Mouse (Mus musculus) forebrain, embryonic 11.5 days (tissue): Measurements from ENCODE around the gene Bsdc1. TPM values are rescaled to one million over a fixed set of nuclear protein-coding genes. Genes with fewer than 3 reads are reported as not detected.

Experiments used
- ATAC-seq: fragments of 200-750 bp; cut with Nextera tagmentation; replicated peaks from 2 replicates; pipeline ENCODE4 v1.8.0; 2017; ENCODE audit warnings: moderate TSS enrichment; ENCODE audit not compliant: low FRiP score
- DNase-seq: peaks from one replicate; pipeline ENCODE4 v3.0.0-alpha.2; 2017; ENCODE audit warnings: low spot score
- H3K27ac ChIP-seq: fragments of 300-500 bp; sonication (generic); 2 replicates; pipeline ENCODE4 v1.5.1; 2014; ENCODE audit warnings: low read depth, low read length
- H3K27me3 ChIP-seq: fragments of 300-500 bp; sonication (generic); 2 replicates; pipeline ENCODE4 v1.6.1; 2014; ENCODE audit warnings: mild to moderate bottlenecking, low read length, mixed read lengths; ENCODE audit not compliant: control insufficient read depth, insufficient read depth
- H3K36me3 ChIP-seq: fragments of 300-500 bp; sonication (generic); 2 replicates; pipeline ENCODE4 v1.6.1; 2014; ENCODE audit warnings: mild to moderate bottlenecking, low read length, moderate library complexity, mixed read lengths; ENCODE audit not compliant: control insufficient read depth, insufficient read depth
- H3K4me1 ChIP-seq: fragments of 300-500 bp; sonication (generic); replicated peaks from 2 replicates; pipeline ENCODE4 v1.6.1; 2014; ENCODE audit warnings: low read length, mixed read lengths; ENCODE audit not compliant: control insufficient read depth, insufficient read depth
- H3K4me2 ChIP-seq: fragments of 300-500 bp; sonication (generic); 2 replicates; pipeline ENCODE4 v1.6.1; 2014; ENCODE audit warnings: low read depth, mild to moderate bottlenecking, low read length, moderate library complexity, mixed read lengths; ENCODE audit not compliant: severe bottlenecking
- H3K4me3 ChIP-seq: fragments of 300-500 bp; sonication (generic); 2 replicates; pipeline ENCODE4 v1.5.1; 2014; ENCODE audit warnings: low read depth, low read length
- H3K9ac ChIP-seq: fragments of 300-500 bp; sonication (generic); 2 replicates; pipeline ENCODE4 v1.6.1; 2014; ENCODE audit warnings: low read length
- H3K9me3 ChIP-seq: fragments of 300-500 bp; sonication (generic); 2 replicates; pipeline ENCODE4 v1.6.1; 2016; ENCODE audit warnings: low read length, mixed read lengths; ENCODE audit not compliant: control insufficient read depth
- WGBS: fragments of 180-500 bp; shearing (Covaris S2); extraction: QIAGEN DNeasy Blood & Tissue Kit; methylation state at CpG from one replicate; pipeline ENCODE4 v1.1.7; 2014; 5-methylcytosine and 5-hydroxymethylcytosine counted together
- polyA plus RNA-seq: library from polyadenylated mRNA; unstranded; fragments of >200 nt; fragmentation: Nextera tagmentation; extraction: Ambion mirVana; gene quantifications from 2 replicates; pipeline ENCODE4 v1.2.1, GENCODE M21; 2014

The Bsdc1 gene
- polyA plus RNA-seq, 1 experiment from 2014 or later = 25.3 TPM

DNA sequence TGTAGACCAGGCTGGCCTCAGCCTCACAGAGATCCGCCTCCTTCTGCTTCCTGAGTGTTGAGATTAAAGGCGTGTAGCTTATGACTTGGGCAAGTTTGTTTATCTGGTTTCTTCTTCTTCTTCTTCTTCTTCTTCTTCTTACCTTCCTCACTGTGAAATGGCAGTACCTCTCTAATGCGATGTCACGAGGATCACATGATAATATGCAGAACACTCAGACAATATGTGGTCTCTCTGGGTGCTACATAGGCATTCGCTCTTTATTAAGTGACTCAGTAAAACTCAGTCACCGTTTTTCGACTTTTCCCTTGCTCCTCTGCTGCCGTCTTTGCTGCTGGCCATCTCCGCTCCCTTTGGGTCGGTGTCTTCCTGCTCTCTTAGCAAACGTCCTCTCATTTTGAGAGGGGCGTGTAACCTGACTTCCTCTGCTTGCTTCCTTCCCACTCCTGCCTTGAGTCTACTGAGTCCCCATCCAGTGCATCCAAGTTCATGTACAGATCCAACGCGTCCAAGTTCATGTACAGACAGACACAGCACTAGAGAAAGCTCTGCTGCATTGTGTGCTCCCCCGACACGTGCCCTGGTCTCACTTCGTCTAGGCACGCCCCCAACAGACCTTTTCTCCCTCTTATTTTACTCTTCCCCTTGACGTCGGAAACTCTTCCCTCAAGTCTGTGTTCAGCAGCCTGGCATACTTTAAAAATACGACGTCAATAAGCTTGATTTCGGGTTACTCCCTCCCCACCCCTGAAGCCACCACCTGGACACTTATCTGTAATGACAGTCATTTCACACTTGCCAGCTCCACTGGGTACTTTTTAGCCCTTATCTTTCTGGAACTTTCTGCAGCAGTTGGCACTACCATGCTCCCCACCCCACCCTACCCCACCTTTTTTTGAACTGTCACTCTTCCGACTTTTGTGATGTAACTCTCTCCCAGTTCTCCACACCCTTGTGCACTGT is 2.0 kb downstream of the Bsdc1 start:
- H3K4me2 ChIP-seq = no peak overlapping the region
- ATAC-seq = no peak
- peaks cover 6% of the 10 kb centered on the region for H3K4me1 ChIP-seq

DNA sequence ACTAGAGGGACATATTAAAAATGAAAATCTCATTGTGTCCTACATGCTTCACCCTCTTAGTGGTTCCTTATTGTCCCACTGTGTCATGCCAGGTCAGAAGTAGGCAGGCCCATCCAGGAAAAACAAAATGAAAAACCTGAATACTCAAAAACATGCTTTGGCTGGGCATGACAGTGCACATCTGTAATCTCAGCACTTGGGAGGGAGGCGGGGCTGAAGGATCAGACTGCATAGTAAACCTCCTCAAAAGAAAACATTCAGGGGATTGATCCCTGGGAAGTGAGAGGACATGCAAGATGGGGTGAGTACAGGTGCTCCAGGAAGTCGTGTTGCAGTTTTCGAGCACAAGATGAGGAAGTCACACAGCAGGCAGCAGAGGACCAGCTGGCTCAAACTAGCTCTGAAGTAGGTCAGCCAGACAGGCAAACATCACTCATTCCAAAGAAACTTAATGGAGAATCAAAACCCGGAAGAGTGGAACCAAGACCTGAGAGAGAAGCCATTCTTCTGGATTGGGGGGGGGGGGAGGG is 3.0 kb downstream of the Bsdc1 start:
- no peak overlapping the region for H3K9ac ChIP-seq
- no peaks in the 10 kb centered on the region for H3K9me3 ChIP-seq
- DNase-seq = no peak
- H3K4me3 ChIP-seq = no peak overlapping the region
- no peaks in the 10 kb centered on the region for H3K27me3 ChIP-seq
- H3K4me2 ChIP-seq = no peak overlapping the region
- WGBS = 88% methylated on average over 4 of the region's 4 CpGs
- H3K36me3 ChIP-seq = no peaks in the 10 kb centered on the region; the same call in 1 of the 2 replicates
- peaks cover 6% of the 10 kb centered on the region for H3K4me1 ChIP-seq
- ATAC-seq = no peak
- no peak overlapping the region for H3K27ac ChIP-seq

More for the DNA sequence above, 2.0 kb downstream of the Bsdc1 start:
- Histone ChIP-seq H3K27me3 (no peaks in the 10 kb centered on the region), H3K4me3 (no peak overlapping the region), H3K27ac (no peak overlapping the region), H3K9ac (no peak overlapping the region), H3K36me3 (no peaks in the 10 kb centered on the region; the same call in 1 of the 2 replicates), H3K9me3 (no peaks in the 10 kb centered on the region)
- no peak for DNase-seq
- WGBS = 87% methylated on average over 24 of the region's 24 CpGs

DNA sequence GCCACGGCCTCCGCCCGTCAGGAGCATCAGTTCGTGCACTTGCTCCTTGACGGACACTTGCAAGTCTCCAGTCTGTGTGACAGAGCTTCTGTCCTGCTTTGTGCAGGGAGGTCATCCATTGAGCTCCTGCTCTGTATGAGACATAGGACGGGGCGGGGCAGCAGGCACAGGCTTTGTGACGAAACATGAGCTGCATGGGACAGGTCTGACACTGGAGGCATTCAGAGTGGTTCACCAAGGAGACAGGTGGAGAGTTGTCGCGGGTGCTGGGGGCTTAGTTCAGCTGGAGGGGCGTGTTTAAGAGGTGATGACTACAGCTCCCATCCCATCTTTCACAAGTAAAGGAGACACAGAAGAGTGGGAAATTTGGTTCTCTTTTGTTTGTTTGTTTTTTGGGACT is 14.7 kb downstream of the Bsdc1 start:
- DNase-seq (no peak), ATAC-seq (no peak)
- WGBS = 89% methylated on average over 11 of the region's 11 CpGs
- no peak overlapping the region for H3K27ac ChIP-seq
- no peak overlapping the region for H3K9ac ChIP-seq
- no peaks in the 10 kb centered on the region for H3K27me3 ChIP-seq
- H3K4me3 ChIP-seq = no peak overlapping the region
- no peaks in the 10 kb centered on the region for H3K4me1 ChIP-seq
- H3K4me2 ChIP-seq = no peak overlapping the region
- no peaks in the 10 kb centered on the region for H3K9me3 ChIP-seq
- H3K36me3 ChIP-seq = no peaks in the 10 kb centered on the region; the same call in 1 of the 2 replicates

DNA sequence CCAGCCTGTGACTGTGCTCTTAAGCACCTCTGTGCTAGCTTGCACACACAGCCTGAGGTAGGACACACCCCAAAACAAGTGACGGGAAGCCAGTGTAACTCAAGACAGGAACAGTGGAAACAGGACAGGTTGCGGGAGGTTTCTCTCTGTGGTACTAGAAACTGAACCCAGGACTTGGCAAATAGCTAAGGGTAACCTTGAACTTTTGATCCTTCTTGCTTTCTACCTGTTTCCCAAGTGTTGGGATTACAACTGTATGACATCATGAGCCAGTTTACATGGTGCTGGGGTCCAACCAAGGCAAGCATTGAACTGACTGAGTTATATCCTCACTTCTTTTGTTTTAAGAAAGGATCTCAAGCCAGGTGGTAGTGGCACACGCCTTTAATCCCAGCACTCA is 18.5 kb downstream of the Bsdc1 start:
- no peak for ATAC-seq
- H3K9me3 ChIP-seq = no peaks in the 10 kb centered on the region
- no peak overlapping the region for H3K27ac ChIP-seq
- WGBS = 79% methylated on average over 3 of the region's 3 CpGs
- H3K27me3 ChIP-seq = no peaks in the 10 kb centered on the region
- H3K9ac ChIP-seq = no peak overlapping the region
- no peak for DNase-seq
- H3K36me3 ChIP-seq = no peaks in the 10 kb centered on the region; the same call in 1 of the 2 replicates
- no peak overlapping the region for H3K4me2 ChIP-seq
- no peak overlapping the region for H3K4me3 ChIP-seq
- H3K4me1 ChIP-seq = no peaks in the 10 kb centered on the region

DNA sequence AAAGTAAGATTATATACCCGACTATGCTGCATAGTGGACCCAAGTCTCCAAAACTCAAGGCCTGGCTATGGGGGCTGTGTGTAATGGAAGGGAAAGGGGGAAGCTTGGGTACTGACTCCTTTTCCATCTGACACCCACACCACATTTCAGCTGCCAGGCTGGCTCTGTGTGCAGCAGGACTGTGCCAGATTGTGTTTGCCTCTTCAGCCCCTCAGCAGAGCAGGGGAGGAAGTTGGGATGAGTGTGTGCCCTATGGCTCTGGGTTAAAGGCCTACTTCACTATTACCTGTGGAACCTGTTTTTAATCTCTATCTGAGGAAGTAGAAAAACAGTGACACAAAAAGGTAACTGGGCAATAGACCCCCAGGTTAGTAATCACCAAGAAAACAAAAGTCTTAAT is 19.7 kb downstream of the Bsdc1 start:
- Histone ChIP-seq H3K9ac (no peak overlapping the region), H3K9me3 (no peaks in the 10 kb centered on the region), H3K36me3 (no peaks in the 10 kb centered on the region; the same call in 1 of the 2 replicates), H3K4me1 (no peaks in the 10 kb centered on the region), H3K4me3 (no peak overlapping the region), H3K4me2 (no peak overlapping the region), H3K27ac (no peak overlapping the region), H3K27me3 (no peaks in the 10 kb centered on the region)
- WGBS = 91% methylated on average over 1 of the region's 1 CpGs
- DNase-seq (no peak), ATAC-seq (no peak)

DNA sequence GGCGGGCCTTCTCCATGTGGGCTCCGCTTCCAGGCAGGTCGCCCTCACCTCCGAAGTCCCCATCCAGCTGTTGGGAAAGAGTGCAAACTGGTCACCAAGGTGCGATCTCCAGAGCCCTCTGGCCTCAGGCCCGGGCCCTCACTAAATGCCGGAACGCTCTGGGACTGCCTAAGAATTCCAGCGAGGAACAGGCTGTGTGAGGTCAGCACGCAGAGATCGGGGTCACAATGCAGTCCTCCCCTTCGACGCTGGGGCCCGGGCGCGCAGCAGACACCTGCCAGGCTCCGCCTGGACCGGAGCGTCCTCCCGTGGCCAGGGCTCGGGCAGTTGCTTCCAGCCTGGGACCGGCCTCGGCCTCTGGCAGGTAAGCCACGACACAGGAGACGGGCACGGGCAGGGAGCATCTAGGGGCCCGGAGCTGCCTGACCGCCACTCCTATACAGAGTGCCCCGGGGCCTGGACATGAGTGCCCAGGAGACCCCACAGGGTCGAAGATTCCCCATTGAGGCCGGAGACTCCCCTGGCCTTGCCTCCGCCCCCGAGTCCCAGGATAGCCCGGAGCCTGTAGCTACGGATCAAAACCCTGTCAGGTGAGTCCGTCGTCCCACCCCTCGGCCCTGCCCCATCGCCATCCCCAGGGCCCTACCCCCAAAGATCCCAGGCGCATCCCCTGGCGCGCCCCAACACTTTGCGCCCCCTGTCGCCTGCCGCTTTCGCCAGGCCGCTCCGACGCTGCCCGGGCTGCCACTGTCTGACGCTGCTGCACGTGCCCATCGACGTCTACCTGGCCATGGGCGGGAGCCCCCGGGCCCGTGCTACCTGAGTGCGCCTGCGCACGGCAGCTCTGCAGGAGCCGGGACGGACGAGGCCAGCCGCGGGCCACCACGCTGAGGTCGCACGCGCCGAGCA is 29.8 kb downstream of the Bsdc1 start, which contains the start of the genes Tssk3 and Fam229a:
TSS of gene Tssk3 (minus strand) at position 51 of the 909 bp plus-strand sequence.
TSS of gene Fam229a (plus strand) at position 219 of the 909 bp plus-strand sequence.
- ATAC-seq = peak; percentile 46; the same call in 1 of the 2 replicates
- peak within 1 kb of the TSS; percentile 26 for H3K4me3 ChIP-seq
- peaks cover 17% of the 10 kb centered on the region for H3K27me3 ChIP-seq
- H3K4me2 ChIP-seq = peak within 1 kb of the TSS; percentile 58
- H3K36me3 ChIP-seq = no peaks in the 10 kb centered on the region
- H3K4me1 ChIP-seq = peaks cover 15% of the 10 kb centered on the region
- H3K9me3 ChIP-seq = no peaks in the 10 kb centered on the region
- H3K27ac ChIP-seq = no peak within 1 kb of the TSS
- peak; percentile 62 for DNase-seq
- WGBS = 3% methylated on average over 67 of the region's 70 CpGs
- peak within 1 kb of the TSS; percentile 39; the same call in 1 of the 2 replicates for H3K9ac ChIP-seq

DNA sequence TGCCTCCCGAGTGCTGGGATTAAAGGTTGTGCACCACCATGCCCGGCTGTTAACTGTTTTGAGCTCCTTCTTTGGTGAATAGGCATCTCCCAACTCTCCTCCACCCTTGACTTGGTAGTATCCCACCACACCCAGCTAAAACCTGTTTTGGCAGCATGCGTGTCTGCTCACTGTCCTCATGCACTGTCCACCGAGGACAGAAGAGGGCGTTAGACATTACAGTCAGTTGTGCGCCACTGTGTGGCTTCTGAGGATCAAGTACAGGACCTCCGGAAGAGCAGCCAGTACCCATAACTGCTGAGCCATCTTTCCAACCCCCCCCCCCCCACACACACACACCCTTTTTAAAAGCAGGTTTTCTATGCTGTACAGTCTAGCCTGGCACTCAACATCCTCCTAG is 33.3 kb downstream of the Bsdc1 start:
- Histone ChIP-seq H3K36me3 (no peaks in the 10 kb centered on the region), H3K9ac (no peak overlapping the region), H3K27ac (no peak overlapping the region), H3K4me1 (peaks cover 21% of the 10 kb centered on the region), H3K27me3 (peaks cover 17% of the 10 kb centered on the region), H3K4me3 (no peak overlapping the region), H3K9me3 (no peaks in the 10 kb centered on the region), H3K4me2 (no peak overlapping the region)
- 64% methylated on average over 7 of the region's 7 CpGs for WGBS
- no peak for DNase-seq
- ATAC-seq = no peak
